Mouse (Mus musculus) embryonic fibroblast, embryonic 13.5 days (primary cell): ENCODE measurements around the gene Kansl1. TPM values are rescaled to one million over a fixed set of nuclear protein-coding genes. Genes with fewer than 3 reads are reported as not detected.

Experiments used
- H3K27ac ChIP-seq: 2 replicates; pipeline ENCODE4 v1.5.1; 2012; ENCODE audit warnings: low read length, control low read depth, inconsistent platforms; ENCODE audit not compliant: insufficient read depth
- H3K4me1 ChIP-seq: 2 replicates; pipeline ENCODE4 v1.6.1; 2011; ENCODE audit warnings: low read length; ENCODE audit not compliant: control insufficient read depth, insufficient read depth
- H3K4me3 ChIP-seq: 2 replicates; pipeline ENCODE4 v1.5.1; 2011; ENCODE audit warnings: mild to moderate bottlenecking, control low read depth, low read length; ENCODE audit not compliant: insufficient read depth
- CTCF ChIP-seq: IDR thresholded peaks from 2 replicates; pipeline ENCODE4 v1.5.1; 2011; ENCODE audit warnings: mild to moderate bottlenecking, control low read depth, low read length, moderate library complexity, borderline replicate concordance; ENCODE audit not compliant: insufficient read depth
- POLR2A ChIP-seq: IDR thresholded peaks from 2 replicates; pipeline ENCODE4 v1.6.1; 2011; ENCODE audit warnings: low read depth, mild to moderate bottlenecking, control low read depth, low read length, moderate library complexity
- polyA plus RNA-seq: library from polyadenylated mRNA; stranded (reverse); fragments of >200 nt; gene quantifications from 2 replicates; pipeline ENCODE4 v1.2.4, GENCODE M21; 2011; ENCODE audit warnings: low read depth; ENCODE audit not compliant: missing spikeins, insufficient read length

Gene Kansl1
- polyA plus RNA-seq: 55.3 and 66.2 TPM in 2 replicates

GRCm38 (mm10) chr11:104468751-104469268, at the start of gene Kansl1:
TSS of gene Kansl1 (minus strand) at chr11:104468861.
- peaks cover 5% of the 10 kb centered on the region for H3K4me1 ChIP-seq
- H3K4me3 ChIP-seq: peak within 1 kb of the TSS; percentile 95
- no peak within 1 kb of the TSS for H3K27ac ChIP-seq
- no peak for TF ChIP-seq CTCF

GRCm38 (mm10) chr11:104512436-104512835, 43.8 kb upstream of the Kansl1 start:
- H3K4me1 ChIP-seq: no peaks in the 10 kb centered on the region
- H3K27ac ChIP-seq: no peak overlapping the region
- no peak overlapping the region for H3K4me3 ChIP-seq
- TF ChIP-seq CTCF (no peak), POLR2A (no peak)

GRCm38 (mm10) chr11:104510606-104511005, 41.9 kb upstream of the Kansl1 start:
- no peak for TF ChIP-seq CTCF
- no peak for TF ChIP-seq POLR2A
- Histone ChIP-seq H3K27ac (no peak overlapping the region), H3K4me3 (no peak overlapping the region), H3K4me1 (no peaks in the 10 kb centered on the region)

- Histone ChIP-seq H3K4me3 (no peak overlapping the region), H3K27ac (no peak overlapping the region), H3K4me1 (no peaks in the 10 kb centered on the region)
- TF ChIP-seq POLR2A (no peak), CTCF (no peak)
Measured at GRCm38 (mm10) chr11:104508455-104508854, 39.8 kb upstream of the Kansl1 start.

GRCm38 (mm10) chr11:104488292-104488691, 19.6 kb upstream of the Kansl1 start:
- no peaks in the 10 kb centered on the region for H3K4me1 ChIP-seq
- TF ChIP-seq POLR2A (no peak), CTCF (no peak)
- no peak overlapping the region for H3K4me3 ChIP-seq
- H3K27ac ChIP-seq: no peak overlapping the region

GRCm38 (mm10) chr11:104481971-104482370, 13.3 kb upstream of the Kansl1 start:
- Histone ChIP-seq H3K27ac (no peak overlapping the region), H3K4me1 (no peaks in the 10 kb centered on the region), H3K4me3 (no peak overlapping the region)
- TF ChIP-seq POLR2A (no peak), CTCF (no peak)

GRCm38 (mm10) chr11:104479505-104479904, 10.8 kb upstream of the Kansl1 start:
- H3K27ac ChIP-seq: no peak overlapping the region
- TF ChIP-seq CTCF: no peak
- no peak for TF ChIP-seq POLR2A
- no peaks in the 10 kb centered on the region for H3K4me1 ChIP-seq
- H3K4me3 ChIP-seq: no peak overlapping the region

GRCm38 (mm10) chr11:104469371-104469835, 742 bp upstream of the Kansl1 start:
- TF ChIP-seq CTCF: no peak
- peak; percentile 65 for TF ChIP-seq POLR2A
- H3K4me3 ChIP-seq: peak overlapping the region; percentile 95
- H3K27ac ChIP-seq: no peak overlapping the region
- peaks cover 5% of the 10 kb centered on the region for H3K4me1 ChIP-seq

- Histone ChIP-seq H3K27ac (no peak overlapping the region), H3K4me1 (peaks cover 5% of the 10 kb centered on the region), H3K4me3 (0 out of 2 replicates have a peak overlapping the region, but pooled peaks have one; percentile 10)
- TF ChIP-seq POLR2A (no peak), CTCF (no peak)
Measured at GRCm38 (mm10) chr11:104467698-104468097, 963 bp downstream of the Kansl1 start.

- no peak overlapping the region for H3K27ac ChIP-seq
- no peak overlapping the region for H3K4me3 ChIP-seq
- TF ChIP-seq CTCF (no peak), POLR2A (no peak)
- peaks cover under 1% of the 10 kb centered on the region; the same call in 1 of the 2 replicates for H3K4me1 ChIP-seq
Measured at GRCm38 (mm10) chr11:104461551-104461950, 7.1 kb downstream of the Kansl1 start.
